Mouse (Mus musculus) MEL (cell line): ENCODE data around the gene Tmem131. TPM values are rescaled to one million over a fixed set of nuclear protein-coding genes. Genes with fewer than 3 reads are reported as not detected.
A peak's percentile ranks its signal among the peaks of the same experiment; 100 is the strongest.

Experiments used
- DNase-seq: peaks from one replicate; pipeline ENCODE4 v3.0.0; 2011; ENCODE audit warnings: low read depth, low spot score
- H3K27ac ChIP-seq: 2 replicates; pipeline ENCODE4 v1.5.1; 2012; ENCODE audit warnings: low read depth, mild to moderate bottlenecking, control low read depth, low read length, moderate library complexity; ENCODE audit not compliant: control insufficient read depth
- H3K27me3 ChIP-seq, 2 experiments: fragments of 150-350 bp in 1 of 2; sonication (generic) in 1 of 2; 2 replicates each; pipeline ENCODE4 v1.6.1; 2012; ENCODE audit warnings: low read length in 2 of 2, mild to moderate bottlenecking in 2 of 2, improper control_type of control experiment in 1 of 2, moderate library complexity in 1 of 2; ENCODE audit not compliant: insufficient read depth in 2 of 2, control insufficient read depth in 1 of 2
- H3K36me3 ChIP-seq, 2 experiments: 2 replicates each; pipeline ENCODE4 v1.6.1; 2012 to 2014; ENCODE audit warnings: low read length in 2 of 2, improper control_type of control experiment in 1 of 2, inconsistent platforms in 1 of 2, mild to moderate bottlenecking in 1 of 2; ENCODE audit not compliant: insufficient read depth in 2 of 2, control insufficient read depth in 1 of 2
- H3K4me1 ChIP-seq, 2 experiments: fragments of 150-350 bp in 1 of 2; sonication (generic) in 1 of 2; 2 replicates each; pipeline ENCODE4 v1.6.1; 2012; ENCODE audit warnings: low read length in 2 of 2, improper control_type of control experiment in 1 of 2, mild to moderate bottlenecking in 1 of 2; ENCODE audit not compliant: insufficient read depth in 2 of 2, control insufficient read depth in 1 of 2
- H3K4me3 ChIP-seq, 2 experiments: fragments of 150-350 bp in 1 of 2; sonication (generic) in 1 of 2; 2 replicates each; pipeline ENCODE4 v1.5.1; 2012; ENCODE audit warnings: low read depth in 2 of 2, low read length in 2 of 2, mild to moderate bottlenecking in 2 of 2, moderate library complexity in 2 of 2, control low read depth in 1 of 2, improper control_type of control experiment in 1 of 2; ENCODE audit not compliant: control insufficient read depth in 1 of 2, insufficient read depth in 1 of 2
- H3K79me2 ChIP-seq: 2 replicates; pipeline ENCODE4 v1.6.1; 2012; ENCODE audit warnings: mild to moderate bottlenecking, low read length, moderate library complexity; ENCODE audit not compliant: control insufficient read depth, poor library complexity, insufficient read depth
- H3K9ac ChIP-seq: 2 replicates; pipeline ENCODE4 v1.6.1; 2012; ENCODE audit warnings: low read depth, mild to moderate bottlenecking, control low read depth, low read length, moderate library complexity; ENCODE audit not compliant: control insufficient read depth, poor library complexity, severe bottlenecking
- H3K9me3 ChIP-seq: fragments of 150-350 bp; sonication (generic); replicated peaks from 2 replicates; pipeline ENCODE4 v1.6.1; 2012; ENCODE audit warnings: mild to moderate bottlenecking, low read length, improper control_type of control experiment, moderate library complexity; ENCODE audit not compliant: insufficient read depth
- BHLHE40 ChIP-seq: IDR thresholded peaks from 2 replicates; pipeline ENCODE4 v1.6.1; 2012; ENCODE audit warnings: low read depth, mild to moderate bottlenecking, inconsistent platforms, low read length, improper control_type of control experiment, borderline replicate concordance
- CHD1 ChIP-seq: IDR thresholded peaks from 2 replicates; pipeline ENCODE4 v1.6.1; 2012; ENCODE audit warnings: low read depth, mild to moderate bottlenecking, inconsistent platforms, low read length, improper control_type of control experiment
- CTCF ChIP-seq, 3 experiments: IDR thresholded peaks in 2 of 3; conservative IDR thresholded peaks in 1 of 3; 2 replicates each; pipeline ENCODE4 v1.5.1; 2011 to 2012; ENCODE audit warnings: low read length in 3 of 3, low read depth in 2 of 3, mild to moderate bottlenecking in 2 of 3, improper control_type of control experiment in 1 of 3, inconsistent platforms in 1 of 3, mixed read lengths in 1 of 3, moderate library complexity in 1 of 3; ENCODE audit not compliant: control insufficient read depth in 1 of 3, insufficient read depth in 1 of 3, poor library complexity in 1 of 3, severe bottlenecking in 1 of 3
- E2F4 ChIP-seq: IDR thresholded peaks from 2 replicates; pipeline ENCODE4 v1.6.1; 2011; ENCODE audit warnings: low read depth, low read length, improper control_type of control experiment, borderline replicate concordance
- ELF1 ChIP-seq: IDR thresholded peaks from 2 replicates; pipeline ENCODE4 v1.6.1; 2014; ENCODE audit warnings: low read depth, mild to moderate bottlenecking, inconsistent platforms, low read length, improper control_type of control experiment, moderate library complexity
- EP300 ChIP-seq, 2 experiments: IDR thresholded peaks; 2 replicates each; pipeline ENCODE4 v1.6.1; 2011; ENCODE audit warnings: improper control_type of control experiment in 2 of 2, low read length in 2 of 2, low read depth in 1 of 2, mild to moderate bottlenecking in 1 of 2
- ETS1 ChIP-seq: IDR thresholded peaks from 2 replicates; pipeline ENCODE4 v1.6.1; 2012; ENCODE audit warnings: low read depth, mild to moderate bottlenecking, inconsistent platforms, low read length, improper control_type of control experiment, moderate library complexity
- HCFC1 ChIP-seq: IDR thresholded peaks from 2 replicates; pipeline ENCODE4 v1.6.1; 2012; ENCODE audit warnings: low read depth, mild to moderate bottlenecking, inconsistent platforms, low read length, improper control_type of control experiment, moderate library complexity
- JUND ChIP-seq: IDR thresholded peaks from 2 replicates; pipeline ENCODE4 v1.6.1; 2011; ENCODE audit warnings: low read depth, mild to moderate bottlenecking, improper control_type of control experiment, low read length
- KAT2A ChIP-seq: conservative IDR thresholded peaks from 2 replicates; pipeline ENCODE4 v1.6.1; 2012; ENCODE audit warnings: low read depth, low read length, improper control_type of control experiment, inconsistent platforms
- MAFK ChIP-seq: IDR thresholded peaks from 2 replicates; pipeline ENCODE4 v1.6.1; 2011; ENCODE audit warnings: low read depth, mild to moderate bottlenecking, low read length, improper control_type of control experiment, borderline replicate concordance
- MAX ChIP-seq: IDR thresholded peaks from 2 replicates; pipeline ENCODE4 v1.6.1; 2011; ENCODE audit warnings: low read length, improper control_type of control experiment
- MAZ ChIP-seq: IDR thresholded peaks from 2 replicates; pipeline ENCODE4 v1.6.1; 2012; ENCODE audit warnings: low read depth, mild to moderate bottlenecking, inconsistent platforms, low read length, improper control_type of control experiment
- MEF2A ChIP-seq: IDR thresholded peaks from 2 replicates; pipeline ENCODE4 v1.6.1; 2014; ENCODE audit warnings: low read depth, mild to moderate bottlenecking, inconsistent platforms, low read length, improper control_type of control experiment; ENCODE audit not compliant: poor library complexity, insufficient replicate concordance, severe bottlenecking; ENCODE audit errors: extremely low read depth
- MXI1 ChIP-seq: IDR thresholded peaks from 2 replicates; pipeline ENCODE4 v1.6.1; 2011; ENCODE audit warnings: mild to moderate bottlenecking, low read depth, low read length, improper control_type of control experiment
- MYC ChIP-seq: IDR thresholded peaks from 2 replicates; pipeline ENCODE4 v1.6.1; 2011; ENCODE audit warnings: low read depth, mild to moderate bottlenecking, low read length, improper control_type of control experiment, moderate library complexity
- NELFE ChIP-seq: IDR thresholded peaks from 2 replicates; pipeline ENCODE4 v1.6.1; 2011; ENCODE audit warnings: low read depth, low read length, improper control_type of control experiment
- NRF1 ChIP-seq: IDR thresholded peaks from 2 replicates; pipeline ENCODE4 v1.6.1; 2014; ENCODE audit warnings: low read depth, mild to moderate bottlenecking, inconsistent platforms, low read length, improper control_type of control experiment, moderate library complexity; ENCODE audit not compliant: poor library complexity, insufficient read depth, severe bottlenecking
- POLR2AphosphoS2 ChIP-seq: IDR thresholded peaks from 2 replicates; pipeline ENCODE4 v1.6.1; 2011; ENCODE audit warnings: low read length, improper control_type of control experiment
- SMC3 ChIP-seq: IDR thresholded peaks from 2 replicates; pipeline ENCODE4 v1.6.1; 2011; ENCODE audit warnings: low read depth, low read length, improper control_type of control experiment
- TAL1 ChIP-seq: IDR thresholded peaks from 2 replicates; pipeline ENCODE4 v1.6.1; 2012; ENCODE audit warnings: mild to moderate bottlenecking, inconsistent platforms, low read length, moderate library complexity, mixed read lengths
- TCF12 ChIP-seq: IDR thresholded peaks from 2 replicates; pipeline ENCODE4 v1.6.1; 2014; ENCODE audit warnings: low read depth, mild to moderate bottlenecking, inconsistent platforms, low read length, improper control_type of control experiment, moderate library complexity
- USF1 ChIP-seq: IDR thresholded peaks from 2 replicates; pipeline ENCODE4 v1.6.1; 2014; ENCODE audit warnings: low read depth, mild to moderate bottlenecking, inconsistent platforms, low read length, improper control_type of control experiment, moderate library complexity
- ZC3H11A ChIP-seq: IDR thresholded peaks from 2 replicates; pipeline ENCODE4 v1.6.1; 2012; ENCODE audit warnings: low read depth, mild to moderate bottlenecking, inconsistent platforms, low read length, improper control_type of control experiment
- ZKSCAN1 ChIP-seq: IDR thresholded peaks from 2 replicates; pipeline ENCODE4 v1.6.1; 2012; ENCODE audit warnings: low read depth, mild to moderate bottlenecking, inconsistent platforms, low read length, improper control_type of control experiment, moderate library complexity
- ZNF384 ChIP-seq: IDR thresholded peaks from 2 replicates; pipeline ENCODE4 v1.6.1; 2012; ENCODE audit warnings: low read depth, mild to moderate bottlenecking, inconsistent platforms, low read length, improper control_type of control experiment
- polyA plus RNA-seq, 2 experiments: library from polyadenylated mRNA; stranded (reverse) in 1 of 2; unstranded in 1 of 2; fragments of >175 nt in 1 of 2; fragments of >200 nt in 1 of 2; gene quantifications; 2 replicates each; pipeline versions ENCODE4 v1.2.1 to v1.2.4; 2012; ENCODE audit warnings: low replicate concordance in 2 of 2, low read depth in 1 of 2; ENCODE audit not compliant: insufficient read length in 2 of 2, insufficient read depth in 1 of 2, missing spikeins in 1 of 2
- total RNA-seq: library from RNA; depleted of rRNA; stranded (reverse); fragments of 300-350 nt; gene quantifications from 2 replicates; pipeline ENCODE4 v1.2.3, GENCODE M21; 2012

Tmem131 gene
- total and polyA plus RNA-seq, 3 experiments: 11.4 to 196 (median 48.8) TPM

DNA sequence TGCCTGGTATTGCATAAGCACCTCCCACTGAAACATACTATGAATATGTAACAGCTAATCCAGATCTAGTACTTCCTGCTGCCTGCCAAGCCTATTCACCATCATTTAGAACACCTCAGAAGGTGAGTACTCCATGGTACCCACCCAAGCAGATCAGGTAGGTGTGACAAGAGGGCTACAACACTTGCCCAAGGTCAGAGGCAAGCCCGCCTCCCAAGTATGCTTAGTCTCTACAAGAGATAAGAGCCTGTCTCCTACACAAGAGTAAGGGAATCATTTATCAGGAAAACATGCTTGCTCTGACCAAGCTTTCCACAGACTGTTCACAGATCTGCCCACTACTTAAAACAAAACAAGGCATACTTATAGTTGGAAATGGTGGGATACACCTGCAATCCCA, 26.0 kb downstream of the Tmem131 start:
- Histone ChIP-seq H3K27me3 (no peaks in the 10 kb centered on the region), H3K4me3 (no peak overlapping the region), H3K27ac (peak overlapping the region; percentile 9; the same call in 1 of the 2 replicates), H3K9me3 (no peaks in the 10 kb centered on the region), H3K4me1 (peaks cover 48 to 60% of the 10 kb centered on the region in 2 experiments), H3K79me2 (peaks cover 38% of the 10 kb centered on the region), H3K9ac (no peak overlapping the region), H3K36me3 (peaks cover 2 to 73% of the 10 kb centered on the region in 2 experiments; a peak in 2 of 4 replicates)
- TF ChIP-seq MAZ: no peak
- TF ChIP-seq HCFC1: no peak
- TF ChIP-seq CHD1: no peak
- no peak for TF ChIP-seq MEF2A
- peak; percentile 26; the same call in 1 of the 2 replicates for TF ChIP-seq ETS1
- TF ChIP-seq MAX: no peak
- TF ChIP-seq USF1: no peak
- no peak for TF ChIP-seq ZC3H11A
- no peak for TF ChIP-seq MYC
- TF ChIP-seq KAT2A: no peak
- no peak for TF ChIP-seq POLR2AphosphoS2
- TF ChIP-seq TCF12: peak; percentile 10; the same call in 1 of the 2 replicates
- TF ChIP-seq MXI1: no peak
- peak in 1 of 2 experiments; percentile 19; a peak in 1 of 4 replicates for TF ChIP-seq EP300 (IDR thresholded peaks at IDR 0.05; ENCODE audit: low read depth in 1 of 2, low read length in 2 of 2)
- no peak for TF ChIP-seq MAFK
- TF ChIP-seq ZKSCAN1: no peak
- TF ChIP-seq JUND: no peak
- TF ChIP-seq BHLHE40: no peak
- no peak for TF ChIP-seq TAL1
- no peak for TF ChIP-seq ELF1
- DNase-seq: peak; percentile 38

DNA sequence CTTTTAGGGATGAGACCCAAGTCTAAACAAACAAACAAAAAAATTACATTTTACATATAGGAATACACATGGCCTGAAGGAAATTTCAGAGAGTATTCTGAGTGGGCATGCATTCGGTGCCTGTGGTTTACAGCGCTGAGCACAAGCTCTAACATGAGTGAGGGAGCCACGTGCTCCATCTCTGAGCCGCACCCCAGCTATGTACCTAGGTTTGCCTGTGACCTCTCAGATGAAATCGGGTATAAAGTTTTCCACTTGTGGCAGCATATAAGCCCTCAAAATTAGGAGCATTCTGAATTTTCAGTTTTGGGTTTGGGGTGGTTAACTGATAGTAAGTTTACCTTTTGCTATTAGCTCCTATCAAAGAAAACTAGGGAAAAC, 28.3 kb downstream of the Tmem131 start:
- Histone ChIP-seq H3K9ac (no peak overlapping the region), H3K4me3 (no peak overlapping the region)
- DNase-seq: no peak
- no peak for TF ChIP-seq SMC3
- TF ChIP-seq EP300 (IDR thresholded peaks at IDR 0.05; ENCODE audit: low read depth in 1 of 2, low read length in 2 of 2): no peak
- no peak for TF ChIP-seq ZNF384
- no peak for TF ChIP-seq CTCF (IDR thresholded peaks at IDR 0.05 in 2 of 3, conservative IDR thresholded peaks at IDR 0.05 in 1 of 3; ENCODE audit: control insufficient read depth in 1 of 3, insufficient read depth in 1 of 3, low read depth in 2 of 3, low read length in 3 of 3, poor library complexity in 1 of 3, severe bottlenecking in 1 of 3)
- TF ChIP-seq TCF12: no peak
- TF ChIP-seq ZKSCAN1: no peak
- no peak for TF ChIP-seq ELF1
- no peak for TF ChIP-seq JUND
- TF ChIP-seq NELFE: no peak
- no peak for TF ChIP-seq NRF1
- no peak for TF ChIP-seq E2F4
- TF ChIP-seq, all 39 proteins: peak for 0
- peaks cover 37% of the 10 kb centered on the region for H3K79me2 ChIP-seq
- peaks cover 31 to 42% of the 10 kb centered on the region in 2 experiments for H3K4me1 ChIP-seq
- H3K9me3 ChIP-seq: no peaks in the 10 kb centered on the region
- H3K36me3 ChIP-seq: peaks cover 2 to 62% of the 10 kb centered on the region in 2 experiments; a peak in 2 of 4 replicates
- H3K27ac ChIP-seq: no peak overlapping the region
- H3K27me3 ChIP-seq: no peaks in the 10 kb centered on the region
